Mouse (Mus musculus): Measurements from ENCODE around the gene Acsf2.

GRCm38 (mm10) chr11:94620766-94621457 is 19.2 kb upstream of the Acsf2 start:
- TF ChIP-seq CTCF (IDR thresholded peaks at IDR 0.05; ENCODE audit: borderline replicate concordance, control insufficient read depth, extremely low read depth, insufficient read depth, low read length, poor library complexity) (no peak), POLR2A (IDR thresholded peaks at IDR 0.05; ENCODE audit: control insufficient read depth, extremely low read depth, insufficient read depth, low read length, poor library complexity) (no peak)

All from thymus, adult 2 months (tissue).